Mouse (Mus musculus) cortical plate, adult 2 months (tissue): ENCODE data around the gene Gpatch2.

Source experiments
- CTCF ChIP-seq: fragments of 200-500 bp; IDR thresholded peaks from 2 replicates; pipeline ENCODE4 v1.5.1; 2011; ENCODE audit warnings: mild to moderate bottlenecking, control low read depth, low read length; ENCODE audit not compliant: insufficient read depth; ENCODE audit errors: extremely low read depth
- POLR2A ChIP-seq: fragments of 200-500 bp; IDR thresholded peaks from 2 replicates; pipeline ENCODE4 v1.6.1; 2011; ENCODE audit warnings: mild to moderate bottlenecking, low read length, control low read depth; ENCODE audit not compliant: insufficient read depth; ENCODE audit errors: extremely low read depth

DNA sequence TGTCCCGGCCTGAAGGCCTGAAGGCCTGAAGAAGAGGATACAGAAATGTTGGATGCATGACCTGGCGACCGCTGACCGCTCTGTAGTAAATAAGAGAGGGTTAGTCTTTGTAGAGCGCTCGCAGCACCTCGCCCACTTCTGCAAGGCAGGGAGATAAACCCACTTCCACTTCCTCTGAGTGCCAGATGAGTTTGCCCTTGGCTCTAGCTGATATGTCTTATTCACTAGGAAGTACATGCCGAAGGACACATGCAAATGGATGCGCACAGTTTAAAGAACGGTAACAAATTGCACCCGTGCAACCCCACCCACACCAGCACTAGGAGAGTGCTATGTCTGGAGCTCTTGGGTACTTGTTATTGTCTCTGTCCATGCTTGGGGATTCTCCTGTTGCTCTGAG is 131.6 kb downstream of the Gpatch2 start:
- TF ChIP-seq CTCF (no peak), POLR2A (no peak)
